ENCODE assay signal across 12 mouse cellular contexts in genomic region chr2:20167073-20167472, GRCm38 (mm10).
A peak's percentile ranks its signal among the peaks of the same experiment; 100 is the strongest.
DNase-seq lines count a peak whose midpoint lies in the region; ATAC-seq lines count a peak whose summit lies in the region.
"Had no signal": no experiment of that assay in that cellular context is flagged by ENCODE, and none has a peak within 500 bp of the region (broad histone marks: within the 10 kb centered on the region; RNA-seq: fewer than 3 reads in every experiment).

No protein-coding gene starts in this region.

- 66% methylated on average over 1 of the region's 1 CpGs for WGBS in heart, embryonic 15.5 days
- WGBS in heart, embryonic 11.5 days (ENCODE audit: insufficient replicate concordance): 74% methylated on average over 1 of the region's 1 CpGs
- WGBS in midbrain, embryonic 12.5 days: 31% methylated on average over 1 of the region's 1 CpGs
- WGBS in midbrain, embryonic 13.5 days: 55% methylated on average over 1 of the region's 1 CpGs

- H3K4me2 ChIP-seq in heart, embryonic 15.5 days: no peak overlapping the region
- no peak overlapping the region for H3K4me2 ChIP-seq in heart, embryonic 11.5 days
- H3K4me2 ChIP-seq in midbrain, embryonic 12.5 days (replicated peaks): no peak overlapping the region
- no peak overlapping the region for H3K4me2 ChIP-seq in midbrain, embryonic 13.5 days (replicated peaks)
- H3K4me2 ChIP-seq: limb, embryonic 13.5 days had no signal

- peaks cover 8% of the 10 kb centered on the region for H3K4me1 ChIP-seq in heart, embryonic 15.5 days (replicated peaks)
- H3K4me1 ChIP-seq in heart, embryonic 11.5 days (ENCODE audit: control insufficient read depth, insufficient read depth, low read length): no peaks in the 10 kb centered on the region
- H3K4me1 ChIP-seq in midbrain, embryonic 12.5 days: no peaks in the 10 kb centered on the region
- no peaks in the 10 kb centered on the region for H3K4me1 ChIP-seq in midbrain, embryonic 13.5 days (replicated peaks)
- H3K4me1 ChIP-seq: limb, embryonic 13.5 days had no signal

- no peak for ATAC-seq in heart, embryonic 15.5 days (replicated peaks; ENCODE audit: insufficient number of reproducible peaks, insufficient read depth, low FRiP score, low read depth)
- no peak for ATAC-seq in heart, embryonic 11.5 days (replicated peaks; ENCODE audit: insufficient number of reproducible peaks, low FRiP score, low TSS enrichment)
- ATAC-seq in midbrain, embryonic 12.5 days (ENCODE audit: low FRiP score, low read depth): 0 out of 2 replicates have a peak, but pooled peaks have one; percentile 44
- ATAC-seq in midbrain, embryonic 13.5 days: no peak
- ATAC-seq: liver, postnatal 0 days had no signal

- H3K27ac ChIP-seq in heart, embryonic 15.5 days: peak overlapping the region; percentile 36; the same call in 1 of the 2 replicates
- H3K27ac ChIP-seq in heart, embryonic 11.5 days (ENCODE audit: low read depth, low read length): no peak overlapping the region
- no peak overlapping the region for H3K27ac ChIP-seq in midbrain, embryonic 12.5 days (replicated peaks)
- no peak overlapping the region for H3K27ac ChIP-seq in midbrain, embryonic 13.5 days
- H3K27ac ChIP-seq: left cerebral cortex, adult 2 months; limb, embryonic 13.5 days had no signal

- no peaks in the 10 kb centered on the region for H3K27me3 ChIP-seq in heart, embryonic 15.5 days
- H3K27me3 ChIP-seq in heart, embryonic 11.5 days (ENCODE audit: control insufficient read depth, insufficient read depth, low read length): no peaks in the 10 kb centered on the region
- no peaks in the 10 kb centered on the region for H3K27me3 ChIP-seq in midbrain, embryonic 12.5 days
- H3K27me3 ChIP-seq in midbrain, embryonic 13.5 days: no peaks in the 10 kb centered on the region
- H3K27me3 ChIP-seq: limb, embryonic 13.5 days had no signal

- H3K9ac ChIP-seq in heart, embryonic 15.5 days: no peak overlapping the region
- H3K9ac ChIP-seq in heart, embryonic 11.5 days (ENCODE audit: low read depth, low read length): no peak overlapping the region
- no peak overlapping the region for H3K9ac ChIP-seq in midbrain, embryonic 12.5 days (replicated peaks)
- no peak overlapping the region for H3K9ac ChIP-seq in midbrain, embryonic 13.5 days (replicated peaks)
- H3K9ac ChIP-seq: limb, embryonic 13.5 days; liver, postnatal 0 days had no signal

- peak; percentile 9 for DNase-seq in fibroblast of lung, adult 2 months (ENCODE audit: low read depth)
- no peak for DNase-seq in gastrocnemius, postnatal 36 days
- no peak for DNase-seq in lung, postnatal 10 days
- DNase-seq: gastrocnemius, postnatal 10 days; liver, postnatal 0 days; thymus, adult 18-20 months had no signal

- no peaks in the 10 kb centered on the region for H3K36me3 ChIP-seq in heart, embryonic 15.5 days
- no peaks in the 10 kb centered on the region for H3K36me3 ChIP-seq in heart, embryonic 11.5 days (ENCODE audit: control insufficient read depth, insufficient read depth, low read length)
- H3K36me3 ChIP-seq in midbrain, embryonic 12.5 days: no peaks in the 10 kb centered on the region
- H3K36me3 ChIP-seq in midbrain, embryonic 13.5 days: no peaks in the 10 kb centered on the region
- H3K36me3 ChIP-seq: limb, embryonic 13.5 days had no signal

- no peaks in the 10 kb centered on the region for H3K9me3 ChIP-seq in heart, embryonic 15.5 days (replicated peaks)
- no peaks in the 10 kb centered on the region for H3K9me3 ChIP-seq in heart, embryonic 11.5 days (replicated peaks; ENCODE audit: control insufficient read depth, low read length)
- H3K9me3 ChIP-seq in midbrain, embryonic 12.5 days: no peaks in the 10 kb centered on the region
- H3K9me3 ChIP-seq in midbrain, embryonic 13.5 days: no peaks in the 10 kb centered on the region
- H3K9me3 ChIP-seq: limb, embryonic 13.5 days had no signal

- no peak overlapping the region for H3K4me3 ChIP-seq in heart, embryonic 15.5 days
- H3K4me3 ChIP-seq in heart, embryonic 11.5 days (ENCODE audit: low read depth, low read length): no peak overlapping the region
- no peak overlapping the region for H3K4me3 ChIP-seq in midbrain, embryonic 12.5 days
- no peak overlapping the region for H3K4me3 ChIP-seq in midbrain, embryonic 13.5 days (replicated peaks)
- H3K4me3 ChIP-seq: left cerebral cortex, adult 2 months; limb, embryonic 13.5 days had no signal

- intact Hi-C loops in gastrocnemius, postnatal 36 days (cut with DNase I): no loop called here
